Mouse (Mus musculus): ENCODE measurements at regions not wholly inside any gene's neighbourhood (a gene's known extent, or its start where the extent isn't known, plus 50 kb on each side); places are given as distances from the start of the nearest gene placed in this dataset.

GRCm38 (mm10) chr3:129449928-129450327 is 82.2 kb upstream of the Elovl6 start:
- DNase-seq (ENCODE audit: low spot score) = no peak

- DNase-seq (ENCODE audit: low spot score) = no peak
These were observed 81.5 kb upstream of the Elovl6 start for GRCm38 (mm10) chr3:129450671-129451070.

GRCm38 (mm10) chr3:129470088-129470487 is 62.1 kb upstream of the Elovl6 start:
- no peak for DNase-seq (ENCODE audit: low spot score)

DNA sequence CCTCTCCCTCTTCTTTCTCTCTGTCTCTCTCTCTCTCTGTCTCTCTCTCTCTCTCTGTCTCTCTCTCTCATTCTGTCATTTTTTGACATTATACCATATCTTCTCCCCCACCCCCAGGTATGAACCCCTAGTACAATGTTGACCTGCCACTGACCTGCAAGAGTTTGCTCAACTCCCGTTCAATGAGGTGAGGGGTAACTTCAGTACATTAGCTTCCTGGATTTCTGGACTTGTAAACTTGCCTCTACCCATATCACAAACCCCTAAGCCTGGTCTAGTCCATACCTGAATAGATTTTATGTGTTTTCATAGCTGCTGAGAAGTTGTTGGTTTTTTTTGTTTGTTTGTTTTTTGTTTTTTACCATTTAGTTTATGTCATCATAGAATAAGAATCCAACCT is 60.8 kb upstream of the Elovl6 start:
- DNase-seq (ENCODE audit: low spot score) = no peak

- no peak for DNase-seq (ENCODE audit: low spot score)
These were observed 60.1 kb upstream of the Elovl6 start for GRCm38 (mm10) chr3:129472008-129472407.

- no peak for DNase-seq (ENCODE audit: low spot score)
These were observed 57.7 kb upstream of the Elovl6 start for GRCm38 (mm10) chr3:129474451-129474850.

DNA sequence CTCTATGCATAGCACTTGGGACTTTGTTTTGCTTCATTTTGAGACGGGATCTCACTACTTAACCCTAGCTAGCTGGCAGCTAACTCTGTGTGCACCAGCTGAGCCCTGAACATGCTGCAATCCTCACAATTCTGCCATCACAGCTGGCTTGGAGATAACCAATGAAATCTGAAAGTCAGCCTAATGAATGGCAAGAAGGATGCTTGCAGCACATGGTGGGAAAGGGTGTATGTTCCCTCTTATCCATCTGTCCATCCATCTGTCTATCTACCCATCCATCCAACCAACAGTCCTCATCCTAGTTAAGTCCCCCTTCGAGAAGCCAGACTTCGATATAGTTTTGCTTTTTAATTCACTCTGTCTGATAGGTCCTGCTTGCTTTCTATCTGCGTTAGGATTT is 55.9 kb upstream of the Elovl6 start:
- DNase-seq (ENCODE audit: low spot score) = no peak

GRCm38 (mm10) chr3:129478093-129478492 is 54.1 kb upstream of the Elovl6 start:
- DNase-seq (ENCODE audit: low spot score) = no peak

GRCm38 (mm10) chr3:129481293-129481692 is 50.9 kb upstream of the Elovl6 start:
- no peak for DNase-seq (ENCODE audit: low spot score)
